Mouse (Mus musculus): ENCODE measurements at regions not wholly inside any gene's neighbourhood (a gene's known extent, or its start where the extent isn't known, plus 50 kb on each side); places are given as distances from the start of the nearest gene placed in this dataset.

DNA sequence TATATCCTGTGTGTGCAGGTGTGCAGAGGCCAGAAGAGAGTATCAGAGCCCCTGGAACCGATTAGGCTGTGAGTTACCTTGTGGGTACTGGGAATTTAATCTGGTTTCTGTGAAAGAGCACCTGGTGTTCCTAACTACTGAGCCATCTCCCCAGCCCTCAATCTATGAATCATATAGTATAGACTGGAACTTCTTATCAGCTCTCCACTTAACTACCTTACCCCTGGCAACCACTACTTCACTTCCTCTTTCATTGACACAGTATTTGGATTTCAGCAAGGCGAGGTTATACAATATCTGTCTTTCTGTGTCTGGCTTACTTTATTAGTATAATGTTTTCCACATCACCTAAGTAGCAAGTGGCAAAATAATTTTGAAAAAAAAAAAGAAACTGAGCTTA lies 239.1 kb upstream of the Sstr1 start:
- TF ChIP-seq CTCF (IDR thresholded peaks at IDR 0.05; ENCODE audit: low read depth) (no peak), EP300 (IDR thresholded peaks at IDR 0.05; ENCODE audit: low read depth) (no peak)
